Comparison of ENCODE assay signal across 17 mouse cellular contexts in the genomic region with DNA sequence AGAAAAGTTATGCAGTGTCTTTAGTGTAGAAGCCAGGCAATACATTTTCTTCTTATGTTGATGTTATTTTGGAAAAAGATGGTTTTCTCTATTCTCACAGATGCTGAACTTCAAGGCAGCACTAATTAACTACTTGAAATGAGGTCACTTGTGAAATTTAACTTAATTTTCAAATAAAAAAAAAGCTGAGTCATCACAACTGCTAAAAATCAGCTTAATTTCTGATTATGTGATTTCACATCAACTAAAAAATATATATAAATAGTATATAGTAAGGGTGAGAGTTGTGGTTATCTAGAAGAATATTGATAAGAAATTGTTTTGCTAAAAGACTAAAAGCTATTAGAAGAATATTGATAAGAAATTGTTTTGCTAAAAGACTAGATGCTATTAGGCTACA.
"Had no signal": no experiment of that assay in that cellular context is flagged by ENCODE, and none has a peak within 500 bp of the region (broad histone marks: within the 10 kb centered on the region; RNA-seq: fewer than 3 reads in every experiment).

No protein-coding gene starts in this region.

- H3K9me3 ChIP-seq: neural tube, embryonic 12.5 days; neural tube, embryonic 13.5 days; neural tube, embryonic 15.5 days; stomach, embryonic 15.5 days had no signal

- H3K4me1 ChIP-seq: neural tube, embryonic 12.5 days; neural tube, embryonic 13.5 days; neural tube, embryonic 15.5 days; stomach, embryonic 15.5 days had no signal

- H3K27me3 ChIP-seq: neural tube, embryonic 12.5 days; neural tube, embryonic 13.5 days; neural tube, embryonic 15.5 days; stomach, embryonic 15.5 days had no signal

- H3K4me3 ChIP-seq: neural tube, embryonic 12.5 days; neural tube, embryonic 13.5 days; neural tube, embryonic 15.5 days; stomach, embryonic 15.5 days had no signal

- H3K9ac ChIP-seq: neural tube, embryonic 12.5 days; neural tube, embryonic 13.5 days; neural tube, embryonic 15.5 days; stomach, embryonic 15.5 days had no signal

- H3K4me2 ChIP-seq: neural tube, embryonic 12.5 days; neural tube, embryonic 13.5 days; neural tube, embryonic 15.5 days; stomach, embryonic 15.5 days had no signal

- H3K27ac ChIP-seq: neural tube, embryonic 12.5 days; neural tube, embryonic 13.5 days; neural tube, embryonic 15.5 days; stomach, embryonic 15.5 days; stomach, postnatal 0 days had no signal

- DNase-seq: retina, postnatal 1 day; right cerebral cortex, adult 18-20 months; right cerebral cortex, postnatal 14 days; right cerebral cortex, postnatal 25 days; right cerebral cortex, postnatal 4 days; spleen, adult 18-20 months; thymus, adult 18-20 months; thymus, adult 2 months; thymus, postnatal 14 days; thymus, postnatal 25 days; thymus, postnatal 36 days; thymus, postnatal 4 days had no signal

- H3K36me3 ChIP-seq: neural tube, embryonic 12.5 days; neural tube, embryonic 13.5 days; neural tube, embryonic 15.5 days; stomach, embryonic 15.5 days had no signal
